Mouse (Mus musculus): Measurements from ENCODE around the gene Gm30191.

GRCm38 (mm10) chr4:134298626-134299497 lies 52.1 kb downstream of the Gm30191 start:
- TF ChIP-seq CTCF (IDR thresholded peaks at IDR 0.05; ENCODE audit: low read depth, low read length) = no peak
- TF ChIP-seq POLR2A (IDR thresholded peaks at IDR 0.05; ENCODE audit: extremely low read depth, insufficient read depth, low read length) = no peak

Data from liver, adult 2 months (tissue).